Mouse (Mus musculus): Measurements from ENCODE around the gene Baz1b. TPM values are rescaled to one million over a fixed set of nuclear protein-coding genes. Genes with fewer than 3 reads are reported as not detected.
"Not testable (repeated sequence)": the region's sequence is repeated elsewhere in the genome, so short reads cannot be mapped to it uniquely, and the experiment has no call there.

Baz1b gene
- polyA plus RNA-seq, 1 experiment, result 84.1 TPM

- H3K4me1 ChIP-seq (ENCODE audit: control insufficient read depth, insufficient read depth, low read length), result no peaks in the 10 kb centered on the region
- no peak overlapping the region for H3K4me3 ChIP-seq (ENCODE audit: insufficient read depth, low read length)
- H3K27ac ChIP-seq (ENCODE audit: insufficient read depth, low read length), result no peak overlapping the region
- TF ChIP-seq CTCF (IDR thresholded peaks at IDR 0.05; ENCODE audit: borderline replicate concordance, insufficient read depth, low read length) (no peak), POLR2A (IDR thresholded peaks at IDR 0.05; ENCODE audit: low read depth, low read length) (no peak)
Observed at GRCm38 (mm10) chr5:135220941-135221340, 33.9 kb downstream of the Baz1b start.

- no peak overlapping the region for H3K4me3 ChIP-seq (ENCODE audit: insufficient read depth, low read length)
- TF ChIP-seq CTCF (IDR thresholded peaks at IDR 0.05; ENCODE audit: borderline replicate concordance, insufficient read depth, low read length) (no peak), POLR2A (IDR thresholded peaks at IDR 0.05; ENCODE audit: low read depth, low read length) (no peak)
- H3K4me1 ChIP-seq (ENCODE audit: control insufficient read depth, insufficient read depth, low read length), result no peaks in the 10 kb centered on the region
- H3K27ac ChIP-seq (ENCODE audit: insufficient read depth, low read length), result no peak overlapping the region
Observed at GRCm38 (mm10) chr5:135222066-135222465, 35.0 kb downstream of the Baz1b start.

GRCm38 (mm10) chr5:135224169-135224568 is 37.1 kb downstream of the Baz1b start:
- Histone ChIP-seq H3K4me1 (ENCODE audit: control insufficient read depth, insufficient read depth, low read length) (no peaks in the 10 kb centered on the region), H3K4me3 (ENCODE audit: insufficient read depth, low read length) (no peak overlapping the region), H3K27ac (ENCODE audit: insufficient read depth, low read length) (no peak overlapping the region)
- TF ChIP-seq POLR2A (IDR thresholded peaks at IDR 0.05; ENCODE audit: low read depth, low read length), result no peak
- no peak for TF ChIP-seq CTCF (IDR thresholded peaks at IDR 0.05; ENCODE audit: borderline replicate concordance, insufficient read depth, low read length)

- H3K27ac ChIP-seq (ENCODE audit: insufficient read depth, low read length); H3K4me1 ChIP-seq (ENCODE audit: control insufficient read depth, insufficient read depth, low read length); H3K4me3 ChIP-seq (ENCODE audit: insufficient read depth, low read length): not testable (repeated sequence)
Observed at GRCm38 (mm10) chr5:135225879-135226278, 38.8 kb downstream of the Baz1b start.

- Histone ChIP-seq H3K4me1 (ENCODE audit: control insufficient read depth, insufficient read depth, low read length) (no peaks in the 10 kb centered on the region), H3K4me3 (ENCODE audit: insufficient read depth, low read length) (no peak overlapping the region), H3K27ac (ENCODE audit: insufficient read depth, low read length) (no peak overlapping the region)
- TF ChIP-seq POLR2A (IDR thresholded peaks at IDR 0.05; ENCODE audit: low read depth, low read length), result no peak
- no peak for TF ChIP-seq CTCF (IDR thresholded peaks at IDR 0.05; ENCODE audit: borderline replicate concordance, insufficient read depth, low read length)
Observed at GRCm38 (mm10) chr5:135230186-135230585, 43.1 kb downstream of the Baz1b start.

GRCm38 (mm10) chr5:135233166-135233920 is 46.3 kb downstream of the Baz1b start:
- Histone ChIP-seq H3K4me1 (ENCODE audit: control insufficient read depth, insufficient read depth, low read length) (no peaks in the 10 kb centered on the region), H3K27ac (ENCODE audit: insufficient read depth, low read length) (no peak overlapping the region)

GRCm38 (mm10) chr5:135236571-135236970 is 49.5 kb downstream of the Baz1b start:
- Histone ChIP-seq H3K27ac (ENCODE audit: insufficient read depth, low read length) (no peak overlapping the region), H3K4me3 (ENCODE audit: insufficient read depth, low read length) (no peak overlapping the region), H3K4me1 (ENCODE audit: control insufficient read depth, insufficient read depth, low read length) (no peaks in the 10 kb centered on the region)
- TF ChIP-seq CTCF (IDR thresholded peaks at IDR 0.05; ENCODE audit: borderline replicate concordance, insufficient read depth, low read length) (peak; percentile 67), POLR2A (IDR thresholded peaks at IDR 0.05; ENCODE audit: low read depth, low read length) (no peak)

More at GRCm38 (mm10) chr5:135233166-135233920, 46.3 kb downstream of the Baz1b start:
- no peak for TF ChIP-seq CTCF (IDR thresholded peaks at IDR 0.05; ENCODE audit: borderline replicate concordance, insufficient read depth, low read length)
- TF ChIP-seq POLR2A (IDR thresholded peaks at IDR 0.05; ENCODE audit: low read depth, low read length), result no peak
- no peak overlapping the region for H3K4me3 ChIP-seq (ENCODE audit: insufficient read depth, low read length)

GRCm38 (mm10) chr5:135238832-135239231 is 51.8 kb downstream of the Baz1b start:
- Histone ChIP-seq H3K27ac (ENCODE audit: insufficient read depth, low read length) (no peak overlapping the region), H3K4me1 (ENCODE audit: control insufficient read depth, insufficient read depth, low read length) (no peaks in the 10 kb centered on the region), H3K4me3 (ENCODE audit: insufficient read depth, low read length) (no peak overlapping the region)
- no peak for TF ChIP-seq CTCF (IDR thresholded peaks at IDR 0.05; ENCODE audit: borderline replicate concordance, insufficient read depth, low read length)
- TF ChIP-seq POLR2A (IDR thresholded peaks at IDR 0.05; ENCODE audit: low read depth, low read length), result no peak

GRCm38 (mm10) chr5:135241474-135241873 is 54.4 kb downstream of the Baz1b start:
- no peak for TF ChIP-seq POLR2A (IDR thresholded peaks at IDR 0.05; ENCODE audit: low read depth, low read length)
- TF ChIP-seq CTCF (IDR thresholded peaks at IDR 0.05; ENCODE audit: borderline replicate concordance, insufficient read depth, low read length), result no peak
- H3K27ac ChIP-seq (ENCODE audit: insufficient read depth, low read length), result no peak overlapping the region
- no peaks in the 10 kb centered on the region for H3K4me1 ChIP-seq (ENCODE audit: control insufficient read depth, insufficient read depth, low read length)
- no peak overlapping the region for H3K4me3 ChIP-seq (ENCODE audit: insufficient read depth, low read length)

- H3K27ac ChIP-seq (ENCODE audit: insufficient read depth, low read length), result no peak overlapping the region
- no peaks in the 10 kb centered on the region for H3K4me1 ChIP-seq (ENCODE audit: control insufficient read depth, insufficient read depth, low read length)
- TF ChIP-seq CTCF (IDR thresholded peaks at IDR 0.05; ENCODE audit: borderline replicate concordance, insufficient read depth, low read length) (no peak), POLR2A (IDR thresholded peaks at IDR 0.05; ENCODE audit: low read depth, low read length) (no peak)
- no peak overlapping the region for H3K4me3 ChIP-seq (ENCODE audit: insufficient read depth, low read length)
Observed at GRCm38 (mm10) chr5:135242136-135242535, 55.1 kb downstream of the Baz1b start.

Data from embryonic fibroblast, embryonic 13.5 days (primary cell).